Mouse (Mus musculus): ENCODE results near the gene 1110051M20Rik. TPM values are rescaled to one million over a fixed set of nuclear protein-coding genes. Genes with fewer than 3 reads are reported as not detected.

The 1110051M20Rik gene
- total and polyA plus RNA-seq, 3 experiments, result 8.4 to 14.7 (median 13.2) TPM

- Histone ChIP-seq H3K4me1 (ENCODE audit: control insufficient read depth, insufficient read depth, low read length) (no peaks in the 10 kb centered on the region; the same call in 1 of the 2 replicates), H3K4me3 (no peak overlapping the region), H3K27me3 (ENCODE audit: control insufficient read depth, insufficient read depth, low read length) (no peaks in the 10 kb centered on the region), H3K36me3 (ENCODE audit: control insufficient read depth, insufficient read depth, low read length) (no peaks in the 10 kb centered on the region), H3K27ac (no peak overlapping the region), H3K79me2 (replicated peaks; ENCODE audit: control insufficient read depth, insufficient read depth, low read length) (no peaks in the 10 kb centered on the region), H3K9ac (ENCODE audit: low read depth, low read length) (no peak overlapping the region)
- DNase-seq, result no peak
- intact Hi-C loops (cut with DNase I), result no loop called here
- WGBS, result 96% methylated on average over 2 of the region's 2 CpGs
- TF ChIP-seq EP300 (IDR thresholded peaks at IDR 0.05; ENCODE audit: insufficient read depth, low read depth, low read length), result no peak
- peak; percentile 11; the same call in 1 of the 2 replicates for TF ChIP-seq CTCF (IDR thresholded peaks at IDR 0.05)
Observed at GRCm38 (mm10) chr2:91301836-91302235, 142.7 kb downstream of the 1110051M20Rik start.

DNA sequence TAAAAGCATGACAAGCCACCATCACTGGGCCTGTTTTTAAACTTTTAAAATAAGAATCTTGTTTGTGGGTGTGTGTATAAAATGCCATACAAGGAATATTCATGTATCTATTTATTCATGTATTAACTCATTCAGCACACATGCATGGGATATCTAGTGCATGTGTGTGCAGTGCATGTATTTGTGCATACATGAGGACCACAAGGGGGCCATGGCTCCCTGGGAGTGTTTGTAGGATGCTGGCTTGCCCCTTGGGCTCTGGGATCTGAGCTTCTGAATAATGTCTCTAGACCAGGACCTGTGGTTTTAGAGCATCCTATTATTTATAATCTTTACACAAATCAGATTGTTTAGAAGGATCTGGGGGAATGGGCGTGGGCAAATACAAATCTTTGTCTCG, 143.7 kb downstream of the 1110051M20Rik start:
- Histone ChIP-seq H3K79me2 (replicated peaks; ENCODE audit: control insufficient read depth, insufficient read depth, low read length) (no peaks in the 10 kb centered on the region), H3K27me3 (ENCODE audit: control insufficient read depth, insufficient read depth, low read length) (no peaks in the 10 kb centered on the region), H3K36me3 (ENCODE audit: control insufficient read depth, insufficient read depth, low read length) (no peaks in the 10 kb centered on the region), H3K4me3 (no peak overlapping the region), H3K4me1 (ENCODE audit: control insufficient read depth, insufficient read depth, low read length) (no peaks in the 10 kb centered on the region; the same call in 1 of the 2 replicates), H3K9ac (ENCODE audit: low read depth, low read length) (no peak overlapping the region), H3K27ac (no peak overlapping the region)
- DNase-seq, result no peak
- WGBS, result 95% methylated on average over 2 of the region's 2 CpGs
- TF ChIP-seq POLR2A (IDR thresholded peaks at IDR 0.05; ENCODE audit: insufficient read depth, low read depth, low read length), result no peak
- no peak for TF ChIP-seq EP300 (IDR thresholded peaks at IDR 0.05; ENCODE audit: insufficient read depth, low read depth, low read length)
- peak; percentile 27 for TF ChIP-seq CTCF (IDR thresholded peaks at IDR 0.05)
- intact Hi-C loops (cut with DNase I), result no loop called here

- Histone ChIP-seq H3K27me3 (ENCODE audit: control insufficient read depth, insufficient read depth, low read length) (no peaks in the 10 kb centered on the region), H3K27ac (no peak overlapping the region), H3K4me3 (no peak overlapping the region), H3K79me2 (replicated peaks; ENCODE audit: control insufficient read depth, insufficient read depth, low read length) (no peaks in the 10 kb centered on the region), H3K4me1 (ENCODE audit: control insufficient read depth, insufficient read depth, low read length) (no peaks in the 10 kb centered on the region; the same call in 1 of the 2 replicates), H3K36me3 (ENCODE audit: control insufficient read depth, insufficient read depth, low read length) (no peaks in the 10 kb centered on the region), H3K9ac (ENCODE audit: low read depth, low read length) (no peak overlapping the region)
- intact Hi-C loops (cut with DNase I), result no loop called here
- 65% methylated on average over 3 of the region's 3 CpGs for WGBS
- TF ChIP-seq CTCF (IDR thresholded peaks at IDR 0.05) (no peak), POLR2A (IDR thresholded peaks at IDR 0.05; ENCODE audit: insufficient read depth, low read depth, low read length) (no peak), EP300 (IDR thresholded peaks at IDR 0.05; ENCODE audit: insufficient read depth, low read depth, low read length) (no peak)
- no peak for DNase-seq
Observed at GRCm38 (mm10) chr2:91299156-91299555, 145.3 kb downstream of the 1110051M20Rik start.

DNA sequence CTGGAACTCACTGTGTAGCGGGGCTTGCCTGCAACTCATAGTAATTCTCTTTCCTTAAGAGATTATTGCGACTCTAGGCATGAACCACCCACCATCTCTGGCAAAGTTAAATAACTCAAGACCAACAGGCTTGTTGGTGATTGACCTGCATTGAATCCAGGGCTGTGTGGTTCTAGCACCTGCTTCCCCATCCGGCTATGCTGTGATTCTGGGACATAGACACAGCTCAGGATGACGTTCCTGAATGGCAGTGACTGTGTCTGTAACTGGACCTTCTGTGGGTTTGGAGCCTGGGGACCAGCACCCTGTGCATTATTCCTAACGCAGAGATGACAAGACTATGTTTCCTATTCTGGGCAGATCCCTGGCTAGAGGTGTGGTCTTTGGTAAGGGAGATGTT, 148.6 kb downstream of the 1110051M20Rik start:
- H3K27me3 ChIP-seq (ENCODE audit: control insufficient read depth, insufficient read depth, low read length), result no peaks in the 10 kb centered on the region
- no peaks in the 10 kb centered on the region for H3K36me3 ChIP-seq (ENCODE audit: control insufficient read depth, insufficient read depth, low read length)
- H3K4me3 ChIP-seq, result no peak overlapping the region
- TF ChIP-seq POLR2A (IDR thresholded peaks at IDR 0.05; ENCODE audit: insufficient read depth, low read depth, low read length) (no peak), CTCF (IDR thresholded peaks at IDR 0.05) (no peak), EP300 (IDR thresholded peaks at IDR 0.05; ENCODE audit: insufficient read depth, low read depth, low read length) (no peak)
- WGBS, result 89% methylated on average over 5 of the region's 5 CpGs
- DNase-seq, result no peak
- no peaks in the 10 kb centered on the region for H3K79me2 ChIP-seq (replicated peaks; ENCODE audit: control insufficient read depth, insufficient read depth, low read length)
- H3K4me1 ChIP-seq (ENCODE audit: control insufficient read depth, insufficient read depth, low read length), result no peaks in the 10 kb centered on the region; the same call in 1 of the 2 replicates
- no peak overlapping the region for H3K9ac ChIP-seq (ENCODE audit: low read depth, low read length)
- H3K27ac ChIP-seq, result no peak overlapping the region
- intact Hi-C loops (cut with DNase I), result no loop called here

DNA sequence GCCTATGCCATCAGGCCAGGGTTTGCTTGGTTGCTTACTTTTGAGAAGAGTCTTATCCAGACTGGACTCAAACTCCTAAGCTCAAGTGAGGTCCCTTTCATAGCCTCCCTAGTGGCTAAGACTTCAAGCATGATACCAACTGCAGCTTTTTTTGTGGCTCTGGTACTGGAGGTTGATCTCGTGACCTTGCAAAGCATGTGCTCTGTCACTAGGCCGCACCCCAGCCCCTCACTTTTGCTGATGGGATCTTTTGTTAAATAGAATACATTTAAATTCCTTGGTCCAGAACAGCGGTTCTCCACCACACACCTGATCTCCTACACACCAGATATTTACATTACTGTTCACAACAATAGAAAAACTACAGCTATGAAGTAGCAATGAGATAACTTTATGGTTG, 150.3 kb downstream of the 1110051M20Rik start:
- H3K4me3 ChIP-seq, result no peak overlapping the region
- no peak overlapping the region for H3K9ac ChIP-seq (ENCODE audit: low read depth, low read length)
- 89% methylated on average over 3 of the region's 3 CpGs for WGBS
- intact Hi-C loops (cut with DNase I), result no loop called here
- H3K27ac ChIP-seq, result no peak overlapping the region
- no peaks in the 10 kb centered on the region; the same call in 1 of the 2 replicates for H3K4me1 ChIP-seq (ENCODE audit: control insufficient read depth, insufficient read depth, low read length)
- H3K79me2 ChIP-seq (replicated peaks; ENCODE audit: control insufficient read depth, insufficient read depth, low read length), result no peaks in the 10 kb centered on the region
- no peak for TF ChIP-seq EP300 (IDR thresholded peaks at IDR 0.05; ENCODE audit: insufficient read depth, low read depth, low read length)
- TF ChIP-seq CTCF (IDR thresholded peaks at IDR 0.05), result no peak
- TF ChIP-seq POLR2A (IDR thresholded peaks at IDR 0.05; ENCODE audit: insufficient read depth, low read depth, low read length), result no peak
- no peaks in the 10 kb centered on the region for H3K36me3 ChIP-seq (ENCODE audit: control insufficient read depth, insufficient read depth, low read length)
- H3K27me3 ChIP-seq (ENCODE audit: control insufficient read depth, insufficient read depth, low read length), result no peaks in the 10 kb centered on the region
- DNase-seq, result no peak

DNA sequence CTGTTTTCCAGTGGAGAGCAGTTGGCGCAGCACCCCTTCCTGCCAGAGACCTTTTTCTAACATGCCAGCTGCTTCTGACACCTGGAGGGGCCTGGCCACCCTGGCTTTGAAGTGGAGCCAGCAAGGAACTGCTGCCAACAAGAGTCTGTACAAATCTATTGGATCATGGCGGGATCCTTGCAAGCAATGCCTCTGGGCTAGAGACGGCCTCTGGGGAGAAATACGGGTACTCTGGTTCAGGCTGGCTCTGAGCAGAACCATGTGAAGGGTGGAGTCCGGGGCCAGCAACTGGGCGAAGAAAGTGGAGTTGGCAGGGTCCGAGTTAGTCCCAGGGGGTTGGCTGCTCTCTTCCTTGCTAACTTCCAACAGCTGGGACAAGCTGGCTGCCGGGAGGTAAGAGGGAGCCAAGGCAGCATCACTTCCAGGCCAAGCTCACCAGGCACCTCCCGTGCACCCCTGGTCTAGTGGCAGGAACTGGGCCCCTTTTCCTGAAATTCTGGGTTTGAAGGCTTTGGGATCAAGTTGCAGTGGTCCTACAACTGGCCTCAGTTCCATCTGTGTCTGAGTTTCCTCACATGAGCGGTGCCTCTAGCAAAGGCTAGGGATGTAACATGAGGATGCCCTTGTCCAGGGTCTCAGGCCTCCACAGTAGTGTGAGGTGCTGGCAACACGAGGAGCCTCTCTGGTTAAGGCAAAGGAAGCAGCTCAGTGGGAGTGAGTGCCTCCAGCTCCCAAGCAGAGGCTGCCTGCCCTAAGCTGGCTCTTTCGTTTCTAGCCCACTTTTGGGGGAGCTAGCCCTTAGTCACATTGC, 153.1 kb downstream of the 1110051M20Rik start:
- H3K79me2 ChIP-seq (replicated peaks; ENCODE audit: control insufficient read depth, insufficient read depth, low read length), result no peaks in the 10 kb centered on the region
- 60% methylated on average over 12 of the region's 12 CpGs for WGBS
- no peak overlapping the region for H3K4me3 ChIP-seq
- H3K36me3 ChIP-seq (ENCODE audit: control insufficient read depth, insufficient read depth, low read length), result no peaks in the 10 kb centered on the region
- no peak overlapping the region for H3K27ac ChIP-seq
- peak; percentile 63 to 70 for DNase-seq
- TF ChIP-seq CTCF (IDR thresholded peaks at IDR 0.05) (no peak), EP300 (IDR thresholded peaks at IDR 0.05; ENCODE audit: insufficient read depth, low read depth, low read length) (0 out of 2 replicates have a peak, but pooled peaks have one; percentile 8)
- H3K27me3 ChIP-seq (ENCODE audit: control insufficient read depth, insufficient read depth, low read length), result no peaks in the 10 kb centered on the region
- H3K4me1 ChIP-seq (ENCODE audit: control insufficient read depth, insufficient read depth, low read length), result no peaks in the 10 kb centered on the region; the same call in 1 of the 2 replicates
- intact Hi-C loops (cut with DNase I), result no loop called here
- H3K9ac ChIP-seq (ENCODE audit: low read depth, low read length), result no peak overlapping the region

Measured in heart, adult 2 months (tissue).